Mouse (Mus musculus): ENCODE measurements at regions not wholly inside any gene's neighbourhood (a gene's known extent, or its start where the extent isn't known, plus 50 kb on each side); places are given as distances from the start of the nearest gene placed in this dataset.

GRCm38 (mm10) chr10:120616406-120617015 lies 140.2 kb upstream of the Hmga2 start:
- no peak for DNase-seq (ENCODE audit: low spot score in 2 of 2)

- DNase-seq (ENCODE audit: low spot score in 2 of 2): no peak
Observed at GRCm38 (mm10) chr10:120612351-120612750, 136.1 kb upstream of the Hmga2 start.

- DNase-seq (ENCODE audit: low spot score in 2 of 2): peak in 1 of 2 experiments; percentile 23
Observed at GRCm38 (mm10) chr10:120610076-120610475, 133.8 kb upstream of the Hmga2 start.

GRCm38 (mm10) chr10:120604506-120604905 lies 128.2 kb upstream of the Hmga2 start:
- DNase-seq (ENCODE audit: low spot score in 2 of 2): no peak

GRCm38 (mm10) chr10:120603167-120603566 lies 126.9 kb upstream of the Hmga2 start:
- no peak for DNase-seq (ENCODE audit: low spot score in 2 of 2)

- peak in 1 of 2 experiments; percentile 40 for DNase-seq (ENCODE audit: low spot score in 2 of 2)
Observed at GRCm38 (mm10) chr10:120600735-120601134, 124.5 kb upstream of the Hmga2 start.

- no peak for DNase-seq (ENCODE audit: low spot score in 2 of 2)
Observed at GRCm38 (mm10) chr10:120599551-120599950, 123.3 kb upstream of the Hmga2 start.

- no peak for DNase-seq (ENCODE audit: low spot score in 2 of 2)
Observed at GRCm38 (mm10) chr10:120597320-120597887, 121.1 kb upstream of the Hmga2 start.

- no peak for DNase-seq (ENCODE audit: low spot score in 2 of 2)
Observed at GRCm38 (mm10) chr10:120595145-120595544, 118.9 kb upstream of the Hmga2 start.

- no peak for DNase-seq (ENCODE audit: low spot score in 2 of 2)
Observed at GRCm38 (mm10) chr10:120593876-120594275, 117.6 kb upstream of the Hmga2 start.

- DNase-seq (ENCODE audit: low spot score in 2 of 2): no peak
Observed at GRCm38 (mm10) chr10:120589659-120590058, 113.4 kb upstream of the Hmga2 start.

GRCm38 (mm10) chr10:120587854-120588633 lies 111.8 kb upstream of the Hmga2 start:
- no peak for DNase-seq (ENCODE audit: low spot score in 2 of 2)

- DNase-seq (ENCODE audit: low spot score in 2 of 2): peak in 1 of 2 experiments; percentile 29
Observed at GRCm38 (mm10) chr10:120587179-120587578, 110.9 kb upstream of the Hmga2 start.

GRCm38 (mm10) chr10:120582497-120582896 lies 106.2 kb upstream of the Hmga2 start:
- DNase-seq (ENCODE audit: low spot score in 2 of 2): no peak

- no peak for DNase-seq (ENCODE audit: low spot score in 2 of 2)
Observed at GRCm38 (mm10) chr10:120581547-120581946, 105.3 kb upstream of the Hmga2 start.

GRCm38 (mm10) chr10:120576886-120577285 lies 100.6 kb upstream of the Hmga2 start:
- no peak for DNase-seq (ENCODE audit: low spot score in 2 of 2)

GRCm38 (mm10) chr10:120576148-120576547 lies 99.9 kb upstream of the Hmga2 start:
- DNase-seq (ENCODE audit: low spot score in 2 of 2): no peak

- DNase-seq (ENCODE audit: low spot score in 2 of 2): no peak
Observed at GRCm38 (mm10) chr10:120571340-120571739, 95.1 kb upstream of the Hmga2 start.

- DNase-seq (ENCODE audit: low spot score in 2 of 2): no peak
Observed at GRCm38 (mm10) chr10:120565992-120566391, 89.7 kb upstream of the Hmga2 start.

GRCm38 (mm10) chr10:120564859-120565258 lies 88.6 kb upstream of the Hmga2 start:
- DNase-seq (ENCODE audit: low spot score in 2 of 2): no peak

- DNase-seq (ENCODE audit: low spot score in 2 of 2): no peak
Observed at GRCm38 (mm10) chr10:120563926-120564325, 87.7 kb upstream of the Hmga2 start.

GRCm38 (mm10) chr10:120561821-120562220 lies 85.6 kb upstream of the Hmga2 start:
- DNase-seq (ENCODE audit: low spot score in 2 of 2): no peak
